Mouse (Mus musculus): ENCODE results near the gene Ptpn21. TPM values are rescaled to one million over a fixed set of nuclear protein-coding genes. Genes with fewer than 3 reads are reported as not detected.

Gene Ptpn21
- polyA plus RNA-seq (2015; fragmentation: Nextera tagmentation; extraction: Ambion mirVana), result 4.3 and 4.7 TPM in 2 replicates

DNA sequence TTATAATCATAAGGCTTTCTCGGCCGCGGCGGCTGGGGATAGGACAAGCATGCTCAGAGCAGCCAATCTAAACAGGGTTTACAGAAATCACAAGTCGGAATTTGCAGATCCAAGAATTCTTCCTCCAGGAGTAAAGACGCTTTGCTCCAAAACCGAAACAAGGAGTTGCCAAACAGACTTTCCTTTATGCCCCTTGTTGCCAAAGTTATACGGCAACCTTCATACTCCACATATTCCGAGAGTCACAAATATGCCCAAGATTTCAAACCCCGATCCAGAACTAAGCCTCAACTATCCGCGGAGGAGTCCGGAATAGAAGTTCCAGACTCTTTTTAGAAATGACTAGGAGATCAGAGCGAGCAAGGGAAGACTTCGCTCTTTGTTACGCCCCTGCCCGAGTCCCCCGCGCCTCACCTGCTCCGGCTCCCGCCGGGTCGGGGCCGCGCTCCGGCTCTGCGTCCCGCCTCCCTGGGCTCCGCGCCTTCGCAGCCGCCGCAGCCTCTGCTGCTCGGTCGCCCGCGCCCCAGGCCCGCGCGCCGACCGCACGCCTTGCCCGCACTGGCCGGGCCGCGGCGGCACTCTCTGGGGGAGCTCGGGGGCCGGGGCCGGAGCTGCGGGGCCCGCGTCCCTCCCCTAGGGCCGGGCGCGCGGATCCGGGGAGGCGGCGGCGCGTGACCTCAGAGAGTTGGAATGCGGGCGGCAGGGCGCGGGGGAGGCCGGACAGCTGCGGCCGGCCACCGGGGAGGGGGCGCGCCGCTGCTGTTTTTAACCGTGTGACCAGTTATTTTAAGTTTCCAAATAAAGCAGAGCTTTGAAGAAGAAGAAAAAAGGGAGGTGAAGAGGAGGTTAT, at the start of gene Ptpn21:
Ptpn21 (minus strand) TSS at position 455 of the 850 bp plus-strand sequence.
- H3K27ac ChIP-seq (ENCODE audit: low read depth, low read length), result peak within 1 kb of the TSS; percentile 91
- no peaks in the 10 kb centered on the region for H3K36me3 ChIP-seq (ENCODE audit: control insufficient read depth, insufficient read depth)
- H3K4me2 ChIP-seq (replicated peaks; ENCODE audit: low read depth), result peak within 1 kb of the TSS; percentile 77
- peak within 1 kb of the TSS; percentile 94 for H3K9ac ChIP-seq (ENCODE audit: low read depth, low read length)
- H3K27me3 ChIP-seq (replicated peaks; ENCODE audit: control insufficient read depth, insufficient read depth, low read length), result no peaks in the 10 kb centered on the region
- ATAC-seq, result peak; percentile 83
- under 1% methylated on average over 71 of the region's 75 CpGs for WGBS
- no peak for TF ChIP-seq CTCF (IDR thresholded peaks at IDR 0.05; ENCODE audit: low read depth)
- H3K4me1 ChIP-seq (replicated peaks; ENCODE audit: control insufficient read depth, insufficient read depth, low read length), result peaks cover 6% of the 10 kb centered on the region; the same call in 1 of the 2 replicates
- H3K9me3 ChIP-seq (ENCODE audit: control insufficient read depth), result no peaks in the 10 kb centered on the region
- H3K4me3 ChIP-seq (ENCODE audit: low read depth, low read length), result peak within 1 kb of the TSS; percentile 89

DNA sequence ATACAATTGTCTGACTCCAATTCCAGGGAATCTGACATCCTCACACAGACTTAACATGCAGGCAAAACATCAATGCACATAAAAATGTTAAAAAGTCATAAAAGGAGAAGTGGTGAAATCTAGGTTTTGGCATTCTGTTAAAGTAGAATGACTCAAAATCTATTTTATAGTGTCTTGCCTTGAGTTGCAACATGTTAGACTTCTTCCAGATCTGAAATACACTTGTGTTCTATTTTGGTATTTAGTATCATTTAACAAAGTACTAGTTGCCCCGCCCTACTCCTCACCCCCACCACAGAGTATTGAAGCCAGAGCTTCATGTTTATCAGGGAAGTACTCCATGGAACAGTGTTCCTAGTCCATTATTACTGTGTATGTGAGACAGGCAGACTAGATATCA, 47.0 kb upstream of the Ptpn21 start:
- Histone ChIP-seq H3K27me3 (replicated peaks; ENCODE audit: control insufficient read depth, insufficient read depth, low read length) (no peaks in the 10 kb centered on the region), H3K27ac (ENCODE audit: low read depth, low read length) (no peak overlapping the region), H3K4me1 (replicated peaks; ENCODE audit: control insufficient read depth, insufficient read depth, low read length) (no peaks in the 10 kb centered on the region), H3K9me3 (ENCODE audit: control insufficient read depth) (no peaks in the 10 kb centered on the region), H3K4me2 (replicated peaks; ENCODE audit: low read depth) (no peak overlapping the region), H3K36me3 (ENCODE audit: control insufficient read depth, insufficient read depth) (peaks cover 75% of the 10 kb centered on the region), H3K4me3 (ENCODE audit: low read depth, low read length) (no peak overlapping the region), H3K9ac (ENCODE audit: low read depth, low read length) (no peak overlapping the region)
- whole genome bisulfite sequencing, result 100% methylated on average over 1 of the region's 1 CpGs
- no peak for TF ChIP-seq CTCF (IDR thresholded peaks at IDR 0.05; ENCODE audit: low read depth)
- no peak for ATAC-seq

DNA sequence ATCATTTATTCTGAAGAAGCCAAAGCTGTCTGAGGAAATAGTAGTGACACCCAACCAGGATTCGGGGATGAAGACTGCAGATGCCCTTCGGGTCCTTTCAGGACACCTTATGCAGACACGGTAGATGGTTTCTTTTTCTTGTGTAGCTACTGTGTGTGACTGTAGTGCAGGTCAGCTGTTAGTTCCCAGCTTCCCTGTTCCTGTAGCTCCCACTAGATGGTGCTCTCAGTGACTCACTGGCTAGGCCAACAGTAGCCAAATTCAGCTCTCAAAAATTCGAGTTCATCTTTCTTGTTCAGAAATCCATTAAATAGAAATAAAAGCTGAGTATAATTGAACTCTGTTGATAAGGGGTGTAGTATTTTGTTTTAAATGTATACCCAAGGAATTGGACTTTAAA, 41.9 kb upstream of the Ptpn21 start:
- Histone ChIP-seq H3K27me3 (replicated peaks; ENCODE audit: control insufficient read depth, insufficient read depth, low read length) (no peaks in the 10 kb centered on the region), H3K4me3 (ENCODE audit: low read depth, low read length) (no peak overlapping the region), H3K9ac (ENCODE audit: low read depth, low read length) (no peak overlapping the region), H3K4me1 (replicated peaks; ENCODE audit: control insufficient read depth, insufficient read depth, low read length) (no peaks in the 10 kb centered on the region), H3K36me3 (ENCODE audit: control insufficient read depth, insufficient read depth) (peaks cover 79% of the 10 kb centered on the region), H3K9me3 (ENCODE audit: control insufficient read depth) (no peaks in the 10 kb centered on the region), H3K4me2 (replicated peaks; ENCODE audit: low read depth) (no peak overlapping the region), H3K27ac (ENCODE audit: low read depth, low read length) (no peak overlapping the region)
- 84% methylated on average over 4 of the region's 4 CpGs for WGBS
- TF ChIP-seq CTCF (IDR thresholded peaks at IDR 0.05; ENCODE audit: low read depth), result peak; percentile 60
- no peak for ATAC-seq

DNA sequence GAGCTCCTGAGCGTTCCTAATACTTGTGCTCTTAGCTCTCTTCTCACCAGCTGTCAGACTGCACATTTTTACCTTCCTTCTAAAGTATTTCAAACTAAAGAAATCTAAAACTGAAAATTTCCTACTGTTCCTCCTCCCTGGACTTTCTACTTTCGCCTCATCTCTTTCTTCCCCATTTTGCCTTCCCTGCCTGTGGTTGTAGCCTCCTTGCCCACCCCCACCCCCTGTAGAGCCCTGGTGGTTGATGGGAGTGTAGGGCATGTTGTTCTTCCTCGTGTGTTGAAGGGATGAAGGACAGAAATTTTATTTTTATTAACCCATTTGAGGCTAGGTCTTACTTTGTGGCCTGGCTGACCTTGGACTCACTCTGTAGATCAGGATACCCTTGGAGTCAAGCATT, 40.3 kb upstream of the Ptpn21 start:
- Histone ChIP-seq H3K27ac (ENCODE audit: low read depth, low read length) (no peak overlapping the region), H3K4me1 (replicated peaks; ENCODE audit: control insufficient read depth, insufficient read depth, low read length) (no peaks in the 10 kb centered on the region), H3K9ac (ENCODE audit: low read depth, low read length) (no peak overlapping the region), H3K27me3 (replicated peaks; ENCODE audit: control insufficient read depth, insufficient read depth, low read length) (no peaks in the 10 kb centered on the region), H3K9me3 (ENCODE audit: control insufficient read depth) (no peaks in the 10 kb centered on the region), H3K4me3 (ENCODE audit: low read depth, low read length) (no peak overlapping the region), H3K4me2 (replicated peaks; ENCODE audit: low read depth) (no peak overlapping the region), H3K36me3 (ENCODE audit: control insufficient read depth, insufficient read depth) (peaks cover 76% of the 10 kb centered on the region)
- TF ChIP-seq CTCF (IDR thresholded peaks at IDR 0.05; ENCODE audit: low read depth), result no peak
- 75% methylated on average over 3 of the region's 3 CpGs for WGBS
- ATAC-seq, result no peak

DNA sequence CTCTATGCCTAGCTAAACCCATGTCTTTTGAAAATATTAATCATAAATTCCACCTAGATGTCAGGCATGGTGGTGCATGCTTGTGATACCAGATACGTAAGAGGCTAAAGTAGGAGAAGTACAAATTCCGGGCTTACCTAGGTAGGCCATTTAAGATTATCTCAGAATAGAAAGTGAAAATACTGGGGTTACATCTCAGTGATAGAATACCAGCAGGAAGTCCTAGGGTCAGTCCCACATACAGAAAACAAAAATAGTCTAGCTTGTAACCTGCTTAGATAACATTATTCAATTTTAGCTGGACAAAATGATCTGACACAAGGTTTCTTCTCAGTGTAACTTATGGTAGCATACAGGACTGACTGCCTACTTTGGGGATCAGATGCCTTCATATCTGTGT, 29.0 kb upstream of the Ptpn21 start:
- no peaks in the 10 kb centered on the region for H3K4me1 ChIP-seq (replicated peaks; ENCODE audit: control insufficient read depth, insufficient read depth, low read length)
- H3K27me3 ChIP-seq (replicated peaks; ENCODE audit: control insufficient read depth, insufficient read depth, low read length), result no peaks in the 10 kb centered on the region
- peak; percentile 36; the same call in 1 of the 2 replicates for ATAC-seq
- no peak overlapping the region for H3K4me2 ChIP-seq (replicated peaks; ENCODE audit: low read depth)
- WGBS, result 83% methylated on average over 2 of the region's 2 CpGs
- no peak overlapping the region for H3K9ac ChIP-seq (ENCODE audit: low read depth, low read length)
- no peak for TF ChIP-seq CTCF (IDR thresholded peaks at IDR 0.05; ENCODE audit: low read depth)
- H3K36me3 ChIP-seq (ENCODE audit: control insufficient read depth, insufficient read depth), result peaks cover 43% of the 10 kb centered on the region
- no peak overlapping the region for H3K27ac ChIP-seq (ENCODE audit: low read depth, low read length)
- H3K4me3 ChIP-seq (ENCODE audit: low read depth, low read length), result no peak overlapping the region
- no peaks in the 10 kb centered on the region for H3K9me3 ChIP-seq (ENCODE audit: control insufficient read depth)

DNA sequence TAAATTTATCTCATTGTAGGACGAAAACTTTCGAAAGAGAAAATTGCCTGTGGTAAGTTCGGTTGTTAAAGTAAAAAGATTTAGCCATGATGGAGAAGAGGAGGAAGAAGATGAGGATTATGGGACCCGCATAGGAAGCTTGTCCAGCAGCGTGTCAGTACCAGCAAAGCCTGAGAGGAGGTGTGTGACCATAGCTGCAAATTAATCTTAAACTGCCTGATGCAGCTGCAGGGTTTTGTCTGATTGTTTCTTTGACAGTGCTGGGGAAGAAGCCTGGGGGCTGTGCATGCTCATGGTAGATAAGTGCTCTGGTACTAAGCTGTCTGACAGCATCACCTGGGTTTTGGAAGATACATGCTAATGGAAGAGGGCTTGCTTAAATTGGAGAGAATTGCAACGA, 22.5 kb upstream of the Ptpn21 start:
- 95% methylated on average over 6 of the region's 6 CpGs for WGBS
- H3K36me3 ChIP-seq (ENCODE audit: control insufficient read depth, insufficient read depth), result peaks cover 46% of the 10 kb centered on the region
- no peak for TF ChIP-seq CTCF (IDR thresholded peaks at IDR 0.05; ENCODE audit: low read depth)

More for the DNA sequence above, 22.5 kb upstream of the Ptpn21 start:
- Histone ChIP-seq H3K27ac (ENCODE audit: low read depth, low read length) (no peak overlapping the region), H3K4me3 (ENCODE audit: low read depth, low read length) (no peak overlapping the region), H3K4me1 (replicated peaks; ENCODE audit: control insufficient read depth, insufficient read depth, low read length) (no peaks in the 10 kb centered on the region), H3K27me3 (replicated peaks; ENCODE audit: control insufficient read depth, insufficient read depth, low read length) (no peaks in the 10 kb centered on the region), H3K4me2 (replicated peaks; ENCODE audit: low read depth) (no peak overlapping the region), H3K9me3 (ENCODE audit: control insufficient read depth) (no peaks in the 10 kb centered on the region), H3K9ac (ENCODE audit: low read depth, low read length) (no peak overlapping the region)
- ATAC-seq, result no peak
